Mouse (Mus musculus) embryonic facial prominence, embryonic 13.5 days (tissue): ENCODE results near the gene Hist1h2ag. TPM values are rescaled to one million over a fixed set of nuclear protein-coding genes. Genes with fewer than 3 reads are reported as not detected.
"Not testable (repeated sequence)": the region's sequence is repeated elsewhere in the genome, so short reads cannot be mapped to it uniquely, and the experiment has no call there.

ENCODE experiments used
- ATAC-seq: fragments of 200-750 bp; cut with Nextera tagmentation; 2 replicates; pipeline ENCODE4 v1.8.0; 2017; ENCODE audit warnings: low read depth; ENCODE audit not compliant: insufficient number of reproducible peaks, insufficient read depth, low FRiP score, low TSS enrichment
- H3K27ac ChIP-seq: fragments of 300-500 bp; sonication (generic); 2 replicates; pipeline ENCODE4 v1.5.1; 2015; ENCODE audit warnings: moderate library complexity, mild to moderate bottlenecking, inconsistent platforms
- H3K27me3 ChIP-seq: fragments of 300-500 bp; sonication (generic); 2 replicates; pipeline ENCODE4 v1.6.1; 2015; ENCODE audit warnings: mild to moderate bottlenecking, inconsistent platforms
- H3K36me3 ChIP-seq: fragments of 300-500 bp; sonication (generic); 2 replicates; pipeline ENCODE4 v1.6.1; 2015; ENCODE audit warnings: mild to moderate bottlenecking, inconsistent platforms
- H3K4me1 ChIP-seq: fragments of 300-500 bp; sonication (generic); 2 replicates; pipeline ENCODE4 v1.6.1; 2015; ENCODE audit warnings: inconsistent platforms
- H3K4me2 ChIP-seq: fragments of 300-500 bp; sonication (generic); 2 replicates; pipeline ENCODE4 v1.6.1; 2015; ENCODE audit warnings: moderate library complexity, mild to moderate bottlenecking, inconsistent platforms
- H3K4me3 ChIP-seq: fragments of 300-500 bp; sonication (generic); 2 replicates; pipeline ENCODE4 v1.5.1; 2015; ENCODE audit warnings: mild to moderate bottlenecking, inconsistent platforms
- H3K9ac ChIP-seq: fragments of 300-500 bp; sonication (generic); 2 replicates; pipeline ENCODE4 v1.6.1; 2015; ENCODE audit warnings: mild to moderate bottlenecking, inconsistent platforms
- H3K9me3 ChIP-seq: fragments of 300-500 bp; sonication (generic); 2 replicates; pipeline ENCODE4 v1.6.1; 2016; ENCODE audit warnings: inconsistent platforms
- WGBS: fragments of 180-500 bp; shearing (Covaris S2); methylation state at CpG from one replicate; pipeline ENCODE4 v1.1.7; 2015; ENCODE audit warnings: mixed read lengths; 5-methylcytosine and 5-hydroxymethylcytosine counted together
- polyA plus RNA-seq: library from polyadenylated mRNA; unstranded; fragments of >200 nt; fragmentation: Nextera tagmentation; extraction: Ambion mirVana; gene quantifications from 2 replicates; pipeline ENCODE4 v1.2.1, GENCODE M21; 2015

The Hist1h2ag gene
- 78.1 and 82.3 TPM in 2 replicates for polyA plus RNA-seq

DNA sequence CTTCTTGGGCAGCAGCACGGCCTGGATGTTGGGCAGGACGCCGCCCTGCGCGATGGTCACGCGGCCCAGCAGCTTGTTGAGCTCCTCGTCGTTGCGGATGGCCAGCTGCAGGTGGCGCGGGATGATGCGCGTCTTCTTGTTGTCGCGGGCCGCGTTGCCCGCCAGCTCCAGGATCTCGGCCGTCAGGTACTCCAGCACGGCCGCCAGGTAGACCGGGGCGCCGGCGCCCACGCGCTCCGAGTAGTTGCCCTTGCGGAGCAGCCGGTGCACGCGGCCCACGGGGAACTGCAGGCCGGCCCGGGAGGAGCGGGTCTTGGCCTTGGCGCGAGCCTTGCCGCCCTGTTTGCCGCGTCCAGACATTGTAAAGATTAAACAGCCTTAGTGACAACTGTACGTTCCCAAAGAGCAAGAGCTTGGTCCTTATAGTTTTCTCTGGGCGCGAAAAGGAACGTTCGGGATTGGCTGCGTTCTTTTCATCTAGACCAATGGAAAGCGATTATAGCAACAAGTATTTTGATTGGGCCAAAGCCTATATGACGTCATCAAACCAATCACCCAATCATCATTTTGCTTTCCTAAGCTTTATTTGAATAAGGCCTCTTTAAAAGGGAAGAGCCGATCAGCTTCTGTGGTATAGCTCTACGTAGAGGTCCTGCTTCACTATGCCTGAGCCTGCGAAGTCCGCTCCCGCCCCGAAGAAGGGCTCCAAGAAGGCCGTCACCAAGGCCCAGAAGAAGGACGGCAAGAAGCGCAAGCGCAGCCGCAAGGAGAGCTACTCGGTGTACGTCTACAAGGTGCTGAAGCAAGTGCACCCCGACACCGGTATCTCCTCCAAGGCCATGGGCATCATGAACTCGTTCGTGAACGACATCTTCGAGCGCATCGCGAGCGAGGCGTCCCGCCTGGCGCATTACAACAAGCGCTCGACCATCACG lies at the start of gene Hist1h2ag, which contains the start of gene Hist1h2bj:
TSS of gene Hist1h2ag (minus strand) at position 377 of the 935 bp plus-strand sequence.
TSS of gene Hist1h2bj (plus strand) at position 647 of the 935 bp plus-strand sequence.
- not testable (repeated sequence) for H3K36me3 ChIP-seq, H3K9me3 ChIP-seq, H3K27me3 ChIP-seq
- WGBS: under 1% methylated on average over 48 of the region's 80 CpGs
- Histone ChIP-seq H3K4me3 (peak within 1 kb of the TSS; percentile 50), H3K27ac (peak within 1 kb of the TSS; percentile 96), H3K4me1 (peaks cover 18% of the 10 kb centered on the region), H3K9ac (peak within 1 kb of the TSS; percentile 74), H3K4me2 (peak within 1 kb of the TSS; percentile 81)
- peak; percentile 89 for ATAC-seq

DNA sequence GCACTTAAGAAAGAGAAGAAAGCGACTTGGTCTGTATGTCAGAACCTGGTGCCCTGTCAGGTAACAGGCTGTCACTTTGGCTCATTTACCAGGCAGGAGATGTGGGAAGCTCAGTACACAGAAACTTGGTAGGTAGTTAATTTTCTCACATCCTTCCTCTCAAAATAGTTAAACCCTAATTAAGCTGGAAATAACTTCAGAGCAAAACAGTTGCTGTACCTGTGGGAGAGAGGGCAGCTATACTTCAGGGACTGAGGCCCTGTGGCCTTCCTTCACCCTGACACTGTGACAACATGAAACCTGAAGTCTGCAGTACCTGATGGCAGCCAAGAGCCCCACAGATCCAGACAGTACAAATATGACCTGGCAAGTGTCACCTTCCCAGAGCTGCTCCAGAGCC lies 41.4 kb upstream of the Hist1h2ag start, which contains the start of gene Vmn1r188:
TSS of gene Vmn1r188 (plus strand) at position 301 of the 400 bp plus-strand sequence.
- not testable (repeated sequence) for H3K27ac ChIP-seq, H3K36me3 ChIP-seq, ATAC-seq, H3K4me2 ChIP-seq, H3K4me3 ChIP-seq, H3K4me1 ChIP-seq, H3K27me3 ChIP-seq, H3K9me3 ChIP-seq, H3K9ac ChIP-seq
- 85% methylated on average over 1 of the region's 1 CpGs for WGBS

DNA sequence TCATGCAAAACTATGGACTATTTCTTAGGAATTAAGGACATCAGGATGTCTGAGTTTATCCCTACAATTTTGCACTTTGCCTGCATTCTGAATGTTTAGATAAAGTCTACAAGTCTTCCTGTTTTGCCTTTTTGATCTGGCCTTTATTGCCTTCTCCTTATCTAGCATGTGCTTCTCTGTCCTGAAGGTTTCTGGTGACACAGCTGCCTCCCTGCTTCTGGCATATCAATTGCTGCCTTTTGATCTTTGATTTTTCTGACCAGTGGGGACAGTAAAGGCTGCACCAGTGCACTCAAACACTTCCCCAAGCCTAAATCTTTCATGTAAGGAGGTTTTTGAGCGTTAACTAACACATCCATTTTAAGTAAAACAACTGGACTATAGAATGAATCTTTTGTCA lies 20.7 kb upstream of the Hist1h2ag start:
- WGBS: 53% methylated on average over 1 of the region's 1 CpGs
- Histone ChIP-seq H3K27me3 (no peaks in the 10 kb centered on the region), H3K4me2 (no peak overlapping the region), H3K27ac (no peak overlapping the region), H3K36me3 (no peaks in the 10 kb centered on the region), H3K9ac (no peak overlapping the region), H3K9me3 (peaks cover 3% of the 10 kb centered on the region; the same call in 1 of the 2 replicates), H3K4me1 (no peaks in the 10 kb centered on the region), H3K4me3 (no peak overlapping the region)
- no peak for ATAC-seq

DNA sequence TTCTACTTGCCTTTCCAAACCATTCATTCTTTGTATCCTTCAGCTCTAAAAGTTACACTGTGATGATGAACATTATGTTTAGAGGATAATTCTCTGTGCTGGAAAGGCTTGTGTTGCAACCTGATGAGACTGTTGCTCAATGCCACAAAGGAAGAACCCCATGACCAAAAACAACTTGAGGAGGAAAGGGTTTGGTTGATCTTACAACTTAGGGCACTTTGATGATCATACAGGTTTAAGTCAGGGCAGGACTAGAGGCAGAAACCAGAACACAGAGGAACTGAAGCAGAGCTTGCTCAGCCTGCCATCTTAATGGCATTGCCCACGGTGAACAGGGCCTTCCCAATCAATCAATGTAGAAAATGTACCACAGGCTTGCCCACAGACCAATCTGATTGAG lies 18.7 kb upstream of the Hist1h2ag start:
- H3K4me3 ChIP-seq: no peak overlapping the region
- no peaks in the 10 kb centered on the region for H3K4me1 ChIP-seq
- no peak overlapping the region for H3K27ac ChIP-seq
- H3K9ac ChIP-seq: no peak overlapping the region
- no peaks in the 10 kb centered on the region for H3K27me3 ChIP-seq
- WGBS: 74% methylated on average over 1 of the region's 1 CpGs
- ATAC-seq: no peak
- H3K9me3 ChIP-seq: peaks cover 1% of the 10 kb centered on the region; the same call in 1 of the 2 replicates
- H3K36me3 ChIP-seq: no peaks in the 10 kb centered on the region
- H3K4me2 ChIP-seq: no peak overlapping the region

DNA sequence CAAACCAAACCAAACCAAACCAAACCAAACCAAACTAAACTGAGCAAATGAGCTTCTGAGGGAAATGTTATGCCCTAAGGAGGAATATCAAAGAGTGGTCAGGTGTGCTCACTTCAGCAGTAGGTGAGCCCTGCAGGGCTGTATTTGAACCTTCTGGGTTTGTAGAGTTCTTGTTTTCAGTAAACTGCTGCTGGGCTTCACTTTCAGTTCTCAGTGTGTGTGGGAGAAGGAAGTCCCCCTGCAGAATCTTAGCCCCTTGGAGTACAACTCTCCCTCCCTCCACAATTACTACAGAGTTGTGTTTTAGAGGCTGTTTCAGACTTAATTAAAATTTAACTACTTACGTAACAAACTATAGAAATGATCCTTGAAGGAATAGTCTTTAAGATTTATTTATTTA lies 11.0 kb upstream of the Hist1h2ag start:
- Histone ChIP-seq H3K27me3 (no peaks in the 10 kb centered on the region), H3K36me3 (no peaks in the 10 kb centered on the region), H3K4me1 (0 out of 2 replicates have a peak, but pooled peaks cover 2% of the 10 kb centered on the region), H3K9me3 (no peaks in the 10 kb centered on the region), H3K4me2 (no peak overlapping the region), H3K4me3 (no peak overlapping the region), H3K9ac (no peak overlapping the region), H3K27ac (no peak overlapping the region)
- no peak for ATAC-seq
- 94% methylated on average over 1 of the region's 1 CpGs for WGBS

DNA sequence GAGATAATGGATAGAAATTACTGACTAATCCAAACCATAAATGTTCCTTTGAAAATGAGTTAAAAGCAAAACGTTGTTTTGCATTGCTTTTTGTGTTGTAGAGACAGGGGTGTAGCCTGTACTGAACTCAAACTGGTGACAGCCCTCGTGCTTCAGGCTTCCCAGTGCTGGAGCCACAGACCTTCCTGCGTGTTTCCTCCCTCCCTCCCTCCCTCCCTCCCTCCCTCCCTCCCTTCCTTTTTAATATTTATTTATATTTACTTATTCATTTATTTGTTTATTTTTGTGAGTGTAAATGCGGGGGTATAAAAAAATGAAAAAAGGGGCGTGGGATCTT lies 8.7 kb upstream of the Hist1h2ag start:
- Histone ChIP-seq H3K27me3 (no peaks in the 10 kb centered on the region), H3K27ac (peak overlapping the region; percentile 89)
- ATAC-seq: no peak

DNA sequence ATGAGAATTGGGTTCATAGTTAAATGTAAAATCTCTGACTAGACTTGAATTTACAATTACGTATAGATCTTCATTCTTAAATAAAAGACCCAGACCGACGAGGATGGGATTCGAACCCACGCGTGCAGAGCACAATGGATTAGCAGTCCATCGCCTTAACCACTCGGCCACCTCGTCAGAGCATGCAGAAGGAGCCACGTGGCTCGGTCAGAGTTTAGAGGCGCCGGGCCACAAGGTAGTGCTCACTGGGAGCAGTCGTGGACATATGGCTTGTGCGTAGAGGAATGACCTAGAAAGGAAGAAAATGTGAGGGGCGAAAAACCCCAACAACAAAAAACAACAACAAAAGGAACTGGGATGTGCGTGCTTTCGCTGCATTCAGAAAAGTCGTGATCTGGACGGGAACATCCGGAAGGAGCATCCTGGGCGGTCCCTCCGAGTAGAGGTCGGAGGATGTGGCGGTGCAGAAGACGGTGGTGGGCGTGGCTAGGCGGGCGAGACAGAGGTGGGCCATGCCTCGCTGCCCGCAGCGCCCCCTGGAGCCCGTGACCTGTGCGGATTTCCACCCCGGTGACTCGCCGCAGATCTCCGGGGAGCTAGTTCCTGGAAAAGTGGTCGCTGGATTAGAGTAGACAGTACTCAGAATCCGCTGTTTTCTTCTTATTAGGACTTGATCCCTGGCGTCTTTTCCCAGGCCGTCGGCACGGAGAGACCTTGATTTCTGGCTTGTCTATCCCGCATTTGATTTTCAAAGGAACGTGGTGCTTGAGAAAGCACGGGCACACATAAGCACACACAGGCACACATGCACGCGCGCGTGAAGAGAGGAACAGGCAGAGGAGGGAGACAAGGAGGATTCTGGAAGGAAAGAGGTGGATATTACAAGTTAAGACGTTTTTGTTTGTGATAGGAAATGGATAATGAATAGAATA lies 8.1 kb upstream of the Hist1h2ag start:
- Histone ChIP-seq H3K4me3 (peak overlapping the region; percentile 54), H3K9ac (peak overlapping the region; percentile 67), H3K36me3 (no peaks in the 10 kb centered on the region), H3K4me1 (peaks cover 9% of the 10 kb centered on the region), H3K27ac (peak overlapping the region; percentile 89), H3K9me3 (no peaks in the 10 kb centered on the region), H3K4me2 (peak overlapping the region; percentile 64), H3K27me3 (no peaks in the 10 kb centered on the region)
- WGBS: under 1% methylated on average over 52 of the region's 52 CpGs
- ATAC-seq: peak; percentile 90

More for the DNA sequence above, 8.7 kb upstream of the Hist1h2ag start:
- Histone ChIP-seq H3K9ac (peak overlapping the region; percentile 67), H3K4me2 (peak overlapping the region; percentile 64), H3K9me3 (no peaks in the 10 kb centered on the region), H3K36me3 (no peaks in the 10 kb centered on the region), H3K4me1 (peaks cover 9% of the 10 kb centered on the region), H3K4me3 (peak overlapping the region; percentile 54)
- WGBS: 10% methylated on average over 5 of the region's 5 CpGs

DNA sequence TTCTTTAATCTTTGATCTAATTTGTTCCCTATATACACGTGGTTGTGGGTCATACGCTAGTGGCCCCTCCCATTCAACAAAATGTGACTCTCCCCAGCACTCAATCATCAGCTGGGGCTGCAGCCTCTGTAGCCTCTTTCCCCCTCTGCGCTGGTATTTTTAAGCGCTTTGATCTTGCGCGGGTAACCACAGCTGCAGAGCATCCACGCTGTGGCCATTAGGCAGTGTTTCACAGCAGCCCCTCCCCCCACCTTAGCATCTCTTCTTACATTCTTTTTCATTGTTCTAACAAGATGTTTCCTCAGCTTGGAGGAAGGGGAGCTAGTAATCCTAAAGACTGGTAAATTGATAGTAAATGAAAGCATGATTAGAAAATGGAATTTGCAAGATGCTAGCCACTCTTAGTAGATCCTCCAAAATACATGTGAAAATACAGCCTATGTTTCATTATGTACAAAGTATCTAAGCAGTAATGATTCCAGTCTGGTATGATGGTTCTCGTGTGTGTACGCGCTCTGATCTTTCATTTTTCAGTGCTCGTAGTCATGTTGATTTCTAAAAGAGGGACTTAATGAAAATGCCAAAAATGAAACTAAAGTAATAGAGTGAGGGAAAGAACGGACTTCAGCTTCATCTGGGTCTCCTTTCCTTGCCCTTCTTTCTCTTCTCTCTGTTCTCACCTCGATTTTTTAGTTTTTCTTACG lies 7.1 kb upstream of the Hist1h2ag start:
- WGBS: 1% methylated on average over 14 of the region's 14 CpGs
- H3K9ac ChIP-seq: peak overlapping the region; percentile 59
- no peak for ATAC-seq
- no peaks in the 10 kb centered on the region for H3K27me3 ChIP-seq
- no peaks in the 10 kb centered on the region for H3K9me3 ChIP-seq
- peak overlapping the region; percentile 64 for H3K4me2 ChIP-seq
- peak overlapping the region; percentile 89 for H3K27ac ChIP-seq
- peak overlapping the region; percentile 54 for H3K4me3 ChIP-seq
- H3K4me1 ChIP-seq: peaks cover 9% of the 10 kb centered on the region
- no peaks in the 10 kb centered on the region for H3K36me3 ChIP-seq

DNA sequence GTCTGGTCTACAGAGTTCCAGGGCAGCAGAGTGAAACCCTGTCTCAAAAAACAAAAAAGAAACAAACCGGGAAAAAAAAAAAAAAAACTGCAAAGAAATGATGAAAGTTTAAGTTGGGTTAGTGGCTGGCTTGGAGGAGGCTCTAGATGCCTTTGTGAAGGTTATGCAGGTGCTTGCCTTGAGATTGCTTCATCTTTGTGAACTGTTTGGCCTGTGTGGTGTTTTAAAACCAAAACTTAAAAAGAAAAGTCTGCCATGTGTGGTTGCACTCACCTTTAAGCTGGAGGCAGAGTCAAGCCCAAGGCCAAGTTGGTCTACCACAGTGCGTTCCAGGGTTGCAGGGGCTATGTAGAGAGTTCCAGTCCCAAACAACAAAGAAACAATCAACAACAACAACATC lies 6.3 kb upstream of the Hist1h2ag start:
- no peak overlapping the region for H3K4me3 ChIP-seq
- H3K4me1 ChIP-seq: peaks cover 9% of the 10 kb centered on the region
- 79% methylated on average over 2 of the region's 2 CpGs for WGBS
- no peak overlapping the region for H3K9ac ChIP-seq
- no peak overlapping the region for H3K4me2 ChIP-seq
- ATAC-seq: no peak
- no peak overlapping the region for H3K27ac ChIP-seq
- H3K27me3 ChIP-seq: no peaks in the 10 kb centered on the region
- H3K36me3 ChIP-seq: no peaks in the 10 kb centered on the region
- H3K9me3 ChIP-seq: no peaks in the 10 kb centered on the region

DNA sequence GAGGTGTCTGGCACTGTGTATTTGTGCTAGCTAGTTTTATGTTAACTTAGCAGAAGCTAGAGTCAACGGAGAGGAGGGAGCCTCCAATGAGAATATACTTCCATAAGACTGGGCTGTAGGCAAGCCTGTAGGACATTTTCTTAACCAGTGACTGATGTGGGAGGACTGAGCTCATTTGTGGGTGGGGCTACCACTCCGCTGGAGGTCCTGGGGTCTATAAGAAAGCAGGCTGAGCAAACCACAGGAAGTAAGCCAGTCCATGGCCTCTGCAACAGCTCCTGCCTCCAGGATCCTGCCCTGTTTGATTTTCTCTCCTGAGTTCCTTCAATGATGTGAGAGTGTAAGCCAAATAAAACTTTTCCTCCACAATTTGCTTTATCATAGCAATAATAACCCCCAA lies 2.6 kb upstream of the Hist1h2ag start:
- no peak overlapping the region for H3K4me3 ChIP-seq
- 49% methylated on average over 2 of the region's 2 CpGs for WGBS
- no peaks in the 10 kb centered on the region for H3K9me3 ChIP-seq
- no peak overlapping the region for H3K4me2 ChIP-seq
- H3K9ac ChIP-seq: no peak overlapping the region
- no peak overlapping the region for H3K27ac ChIP-seq
- peaks cover 18% of the 10 kb centered on the region for H3K4me1 ChIP-seq
- H3K36me3 ChIP-seq: no peaks in the 10 kb centered on the region
- H3K27me3 ChIP-seq: no peaks in the 10 kb centered on the region
- no peak for ATAC-seq
